Mouse (Mus musculus): ENCODE measurements around the gene Aldh16a1. TPM values are rescaled to one million over a fixed set of nuclear protein-coding genes. Genes with fewer than 3 reads are reported as not detected.
"Not testable (repeated sequence)": the region's sequence is repeated elsewhere in the genome, so short reads cannot be mapped to it uniquely, and the experiment has no call there.

Gene Aldh16a1
- polyA plus RNA-seq, 1 experiment from 2014 or later: 26.7 TPM

GRCm38 (mm10) chr7:45128624-45129246 is 25.6 kb downstream of the Aldh16a1 start, which contains the start of gene Rpl13a:
Gene Rpl13a, minus strand, starts transcription at chr7:45128761.
- Histone ChIP-seq H3K4me1 (ENCODE audit: insufficient read depth, low read depth, low read length) (peaks cover 8% of the 10 kb centered on the region; the same call in 1 of the 2 replicates), H3K4me2 (replicated peaks; ENCODE audit: low read depth, low read length) (peak within 1 kb of the TSS; percentile 71), H3K4me3 (ENCODE audit: low read depth, low read length) (peak within 1 kb of the TSS; percentile 81), H3K27ac (ENCODE audit: low read length) (peak within 1 kb of the TSS; percentile 77), H3K9me3 (ENCODE audit: low read length) (no peaks in the 10 kb centered on the region), H3K9ac (replicated peaks; ENCODE audit: low read depth) (peak within 1 kb of the TSS; percentile 92), H3K27me3 (replicated peaks; ENCODE audit: insufficient read depth, low read length) (no peaks in the 10 kb centered on the region), H3K36me3 (ENCODE audit: insufficient read depth, low read length) (0 out of 2 replicates have a peak, but pooled peaks cover 17% of the 10 kb centered on the region)
- peak; percentile 92 for ATAC-seq
- peak; percentile 99 for DNase-seq (ENCODE audit: low spot score)
- TF ChIP-seq EP300 (IDR thresholded peaks at IDR 0.05) (peak; percentile 57), CTCF (IDR thresholded peaks at IDR 0.05) (peak; percentile 92)
- WGBS: under 1% methylated on average over 48 of the region's 48 CpGs

- H3K9me3 ChIP-seq (ENCODE audit: low read length): no peaks in the 10 kb centered on the region
- ATAC-seq (no peak), DNase-seq (ENCODE audit: low spot score) (no peak)
- peak overlapping the region; percentile 77 for H3K27ac ChIP-seq (ENCODE audit: low read length)
- peak overlapping the region; percentile 81 for H3K4me3 ChIP-seq (ENCODE audit: low read depth, low read length)
- H3K27me3 ChIP-seq (replicated peaks; ENCODE audit: insufficient read depth, low read length): no peaks in the 10 kb centered on the region
- H3K4me1 ChIP-seq (ENCODE audit: insufficient read depth, low read depth, low read length): peaks cover 11% of the 10 kb centered on the region; the same call in 1 of the 2 replicates
- TF ChIP-seq EP300 (IDR thresholded peaks at IDR 0.05) (no peak), CTCF (IDR thresholded peaks at IDR 0.05) (no peak)
- H3K36me3 ChIP-seq (ENCODE audit: insufficient read depth, low read length): 0 out of 2 replicates have a peak, but pooled peaks cover 17% of the 10 kb centered on the region
- peak overlapping the region; percentile 92 for H3K9ac ChIP-seq (replicated peaks; ENCODE audit: low read depth)
- 2% methylated on average over 6 of the region's 6 CpGs for WGBS
- H3K4me2 ChIP-seq (replicated peaks; ENCODE audit: low read depth, low read length): peak overlapping the region; percentile 69
Measured at GRCm38 (mm10) chr7:45127700-45128224, 26.6 kb downstream of the Aldh16a1 start.

DNA sequence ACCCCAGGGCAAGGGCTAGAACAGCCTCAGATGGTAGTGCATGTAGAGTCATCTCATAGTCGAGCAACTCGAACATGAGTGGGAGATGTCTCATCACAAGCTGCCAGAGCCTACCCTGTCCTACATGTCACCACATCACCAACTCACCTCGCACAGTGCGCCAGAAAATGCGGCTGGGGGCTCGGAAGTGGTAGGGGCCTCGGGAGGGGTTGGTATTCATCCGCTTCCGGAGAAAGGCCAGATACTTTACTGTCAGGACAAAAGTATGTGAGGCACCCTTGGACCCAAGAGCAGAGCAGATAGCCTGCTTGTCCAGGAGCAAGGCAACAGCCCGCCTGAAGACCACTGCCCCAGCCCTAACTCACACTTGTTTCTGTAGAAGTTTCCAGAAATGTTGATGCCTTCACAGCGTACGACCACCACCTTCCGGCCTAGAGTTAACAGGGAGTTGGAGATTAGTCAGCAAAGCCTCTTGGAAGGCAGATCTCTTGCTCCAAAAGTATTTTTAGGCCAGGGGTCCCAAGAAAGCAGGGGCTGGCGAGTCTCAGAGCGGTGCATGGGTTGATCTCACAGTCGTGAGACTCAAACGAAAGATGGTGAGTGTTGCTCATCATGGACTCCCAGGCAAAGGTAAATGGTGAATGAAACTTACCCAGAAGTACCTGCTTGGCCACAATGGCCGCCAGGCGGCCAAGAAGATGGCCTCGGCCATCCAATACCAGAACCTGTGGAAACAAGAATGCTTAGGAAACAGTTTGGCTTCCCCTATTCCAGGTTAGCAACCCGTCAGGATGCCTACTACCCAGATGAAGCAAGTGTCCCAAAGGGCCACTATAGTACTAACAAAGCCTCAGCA is 27.3 kb downstream of the Aldh16a1 start:
- DNase-seq (ENCODE audit: low spot score) (no peak), ATAC-seq (no peak)
- TF ChIP-seq CTCF (IDR thresholded peaks at IDR 0.05) (0 out of 2 replicates have a peak, but pooled peaks have one; percentile 31), EP300 (IDR thresholded peaks at IDR 0.05) (no peak)
- H3K9ac ChIP-seq (replicated peaks; ENCODE audit: low read depth): peak overlapping the region; percentile 92
- WGBS: 21% methylated on average over 21 of the region's 21 CpGs
- H3K27ac ChIP-seq (ENCODE audit: low read length): no peak overlapping the region
- peaks cover 12% of the 10 kb centered on the region; the same call in 1 of the 2 replicates for H3K4me1 ChIP-seq (ENCODE audit: insufficient read depth, low read depth, low read length)
- H3K4me3 ChIP-seq (ENCODE audit: low read depth, low read length): peak overlapping the region; percentile 81; the same call in 1 of the 2 replicates
- H3K36me3 ChIP-seq (ENCODE audit: insufficient read depth, low read length): 0 out of 2 replicates have a peak, but pooled peaks cover 17% of the 10 kb centered on the region
- peak overlapping the region; percentile 69 for H3K4me2 ChIP-seq (replicated peaks; ENCODE audit: low read depth, low read length)
- no peaks in the 10 kb centered on the region for H3K27me3 ChIP-seq (replicated peaks; ENCODE audit: insufficient read depth, low read length)
- H3K9me3 ChIP-seq (ENCODE audit: low read length): no peaks in the 10 kb centered on the region

DNA sequence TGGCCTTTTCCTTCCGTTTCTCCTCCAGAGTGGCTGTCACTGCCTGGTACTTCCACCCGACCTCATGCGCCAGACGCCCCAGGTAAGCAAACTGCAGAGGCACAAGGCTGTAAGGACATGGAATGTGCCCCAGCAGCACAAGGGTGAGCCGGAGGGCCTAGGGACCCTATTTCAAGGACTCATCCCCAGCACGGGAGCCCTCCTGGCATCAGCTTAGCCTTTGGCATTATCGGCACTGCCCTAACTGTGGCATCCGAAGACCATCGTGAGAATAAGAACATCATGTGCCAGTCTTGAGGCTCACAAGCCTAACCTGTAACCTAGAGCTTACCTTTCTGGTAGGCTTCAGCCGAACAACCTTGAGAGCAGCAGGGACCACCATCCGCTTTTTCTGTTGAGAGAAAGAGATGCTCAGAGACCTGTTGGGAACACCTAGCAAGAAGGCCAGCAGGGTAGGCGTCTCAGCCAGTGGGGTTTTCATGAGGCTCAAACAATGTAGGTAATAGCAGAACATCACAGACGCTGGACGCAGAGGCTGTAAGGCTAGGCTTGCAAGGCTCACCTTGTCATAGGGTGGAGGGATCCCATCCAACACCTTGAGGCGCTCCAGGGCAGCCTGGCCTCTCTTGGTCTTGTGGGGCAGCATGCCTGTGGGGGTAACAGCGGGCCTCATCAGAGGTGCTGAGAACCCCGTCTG is 28.1 kb downstream of the Aldh16a1 start:
- Histone ChIP-seq H3K27ac (ENCODE audit: low read length) (no peak overlapping the region), H3K9me3 (ENCODE audit: low read length) (no peaks in the 10 kb centered on the region), H3K36me3 (ENCODE audit: insufficient read depth, low read length) (0 out of 2 replicates have a peak, but pooled peaks cover 17% of the 10 kb centered on the region), H3K4me2 (replicated peaks; ENCODE audit: low read depth, low read length) (no peak overlapping the region), H3K4me3 (ENCODE audit: low read depth, low read length) (no peak overlapping the region), H3K9ac (replicated peaks; ENCODE audit: low read depth) (no peak overlapping the region), H3K4me1 (ENCODE audit: insufficient read depth, low read depth, low read length) (peaks cover 12% of the 10 kb centered on the region; the same call in 1 of the 2 replicates), H3K27me3 (replicated peaks; ENCODE audit: insufficient read depth, low read length) (no peaks in the 10 kb centered on the region)
- DNase-seq (ENCODE audit: low spot score): no peak
- TF ChIP-seq CTCF (IDR thresholded peaks at IDR 0.05) (no peak), EP300 (IDR thresholded peaks at IDR 0.05) (no peak)
- WGBS: 67% methylated on average over 17 of the region's 17 CpGs
- ATAC-seq: no peak

DNA sequence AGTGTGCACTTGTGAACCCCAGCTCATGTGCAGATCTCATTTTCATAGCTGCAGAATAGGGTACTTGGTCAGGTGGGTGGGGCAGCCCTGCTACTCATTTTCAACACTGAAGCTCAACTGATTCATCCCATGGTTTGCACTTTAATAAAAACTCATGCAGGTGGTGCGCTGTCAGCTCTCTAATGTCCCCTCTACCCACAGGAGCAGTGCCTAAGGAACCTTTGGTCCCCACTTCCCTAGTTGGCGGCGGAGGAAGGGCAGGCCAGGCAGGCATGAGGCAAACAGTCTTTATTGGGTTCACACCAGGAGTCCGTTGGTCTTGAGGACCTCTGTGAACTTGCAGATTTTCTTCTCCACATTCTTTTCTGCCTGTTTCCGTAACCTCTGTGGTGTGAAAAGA is 28.7 kb downstream of the Aldh16a1 start:
- not testable (repeated sequence) for H3K9ac ChIP-seq (replicated peaks; ENCODE audit: low read depth); H3K4me2 ChIP-seq (replicated peaks; ENCODE audit: low read depth, low read length); H3K27me3 ChIP-seq (replicated peaks; ENCODE audit: insufficient read depth, low read length); DNase-seq (ENCODE audit: low spot score); H3K4me3 ChIP-seq (ENCODE audit: low read depth, low read length); H3K9me3 ChIP-seq (ENCODE audit: low read length); H3K27ac ChIP-seq (ENCODE audit: low read length); ATAC-seq
- Histone ChIP-seq H3K4me1 (ENCODE audit: insufficient read depth, low read depth, low read length) (peaks cover 12% of the 10 kb centered on the region; the same call in 1 of the 2 replicates), H3K36me3 (ENCODE audit: insufficient read depth, low read length) (0 out of 2 replicates have a peak, but pooled peaks cover 17% of the 10 kb centered on the region)
- 64% methylated on average over 5 of the region's 5 CpGs for WGBS
